Mouse (Mus musculus): ENCODE measurements around the gene Col8a2. TPM values are rescaled to one million over a fixed set of nuclear protein-coding genes. Genes with fewer than 3 reads are reported as not detected.

The Col8a2 gene
- polyA plus RNA-seq, 1 experiment from 2014 or later, result 1.1 TPM

- H3K4me3 ChIP-seq (replicated peaks; ENCODE audit: low read depth, low read length), result no peak overlapping the region
- H3K27me3 ChIP-seq (ENCODE audit: control insufficient read depth, insufficient read depth, low read length), result no peaks in the 10 kb centered on the region; the same call in 1 of the 2 replicates
- H3K36me3 ChIP-seq (ENCODE audit: control insufficient read depth, insufficient read depth, low read length), result peaks cover 34% of the 10 kb centered on the region
- no peak overlapping the region for H3K9ac ChIP-seq (replicated peaks; ENCODE audit: low read length)
- DNase-seq (no peak), ATAC-seq (ENCODE audit: low FRiP score, low TSS enrichment) (no peak)
- no peak overlapping the region for H3K4me2 ChIP-seq (ENCODE audit: low read length)
- no peaks in the 10 kb centered on the region for H3K4me1 ChIP-seq (ENCODE audit: control insufficient read depth, insufficient read depth, low read length)
- 42% methylated on average over 5 of the region's 5 CpGs for WGBS
- no peaks in the 10 kb centered on the region for H3K9me3 ChIP-seq (ENCODE audit: control insufficient read depth, low read length)
- no peak overlapping the region for H3K27ac ChIP-seq (replicated peaks; ENCODE audit: low read depth, low read length)
Measured at GRCm38 (mm10) chr4:126313202-126313601, 26.6 kb downstream of the Col8a2 start.

DNA sequence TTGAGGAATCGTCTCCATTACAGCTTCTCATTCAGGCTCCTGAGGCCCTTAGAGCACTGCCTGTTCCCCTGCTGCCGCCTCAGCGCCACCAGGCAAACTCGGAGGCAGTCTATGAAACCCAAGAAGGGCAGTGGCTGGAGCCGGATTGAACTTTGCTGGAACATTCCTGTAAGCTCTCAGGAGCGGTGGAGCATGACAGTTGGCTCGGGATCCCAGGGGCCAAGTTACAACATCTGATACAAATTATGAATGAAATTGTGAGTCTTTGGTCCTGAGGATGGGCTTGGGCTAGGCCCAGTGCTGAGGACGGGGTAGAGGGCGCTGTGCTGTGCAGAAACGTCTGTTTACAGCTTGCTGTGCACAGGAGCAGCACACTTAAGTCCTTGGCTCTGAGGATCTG is 27.8 kb downstream of the Col8a2 start:
- DNase-seq, result no peak
- 40% methylated on average over 10 of the region's 10 CpGs for WGBS
- H3K4me1 ChIP-seq (ENCODE audit: control insufficient read depth, insufficient read depth, low read length), result no peaks in the 10 kb centered on the region

GRCm38 (mm10) chr4:126315931-126316330 is 29.3 kb downstream of the Col8a2 start:
- peaks cover 8% of the 10 kb centered on the region for H3K4me1 ChIP-seq (ENCODE audit: control insufficient read depth, insufficient read depth, low read length)
- H3K4me3 ChIP-seq (replicated peaks; ENCODE audit: low read depth, low read length), result no peak overlapping the region
- H3K36me3 ChIP-seq (ENCODE audit: control insufficient read depth, insufficient read depth, low read length), result peaks cover 37% of the 10 kb centered on the region
- no peaks in the 10 kb centered on the region for H3K27me3 ChIP-seq (ENCODE audit: control insufficient read depth, insufficient read depth, low read length)
- WGBS, result 52% methylated on average over 5 of the region's 5 CpGs
- H3K27ac ChIP-seq (replicated peaks; ENCODE audit: low read depth, low read length), result no peak overlapping the region
- H3K4me2 ChIP-seq (ENCODE audit: low read length), result no peak overlapping the region
- no peak overlapping the region for H3K9ac ChIP-seq (replicated peaks; ENCODE audit: low read length)
- no peak for ATAC-seq (ENCODE audit: low FRiP score, low TSS enrichment)
- no peak for DNase-seq
- H3K9me3 ChIP-seq (ENCODE audit: control insufficient read depth, low read length), result no peaks in the 10 kb centered on the region

More for the DNA sequence above, 27.8 kb downstream of the Col8a2 start:
- Histone ChIP-seq H3K9ac (replicated peaks; ENCODE audit: low read length) (no peak overlapping the region; the same call in 1 of the 2 replicates), H3K9me3 (ENCODE audit: control insufficient read depth, low read length) (no peaks in the 10 kb centered on the region), H3K4me2 (ENCODE audit: low read length) (no peak overlapping the region), H3K4me3 (replicated peaks; ENCODE audit: low read depth, low read length) (no peak overlapping the region), H3K27ac (replicated peaks; ENCODE audit: low read depth, low read length) (no peak overlapping the region), H3K27me3 (ENCODE audit: control insufficient read depth, insufficient read depth, low read length) (no peaks in the 10 kb centered on the region), H3K36me3 (ENCODE audit: control insufficient read depth, insufficient read depth, low read length) (peaks cover 37% of the 10 kb centered on the region)
- ATAC-seq (ENCODE audit: low FRiP score, low TSS enrichment), result no peak

DNA sequence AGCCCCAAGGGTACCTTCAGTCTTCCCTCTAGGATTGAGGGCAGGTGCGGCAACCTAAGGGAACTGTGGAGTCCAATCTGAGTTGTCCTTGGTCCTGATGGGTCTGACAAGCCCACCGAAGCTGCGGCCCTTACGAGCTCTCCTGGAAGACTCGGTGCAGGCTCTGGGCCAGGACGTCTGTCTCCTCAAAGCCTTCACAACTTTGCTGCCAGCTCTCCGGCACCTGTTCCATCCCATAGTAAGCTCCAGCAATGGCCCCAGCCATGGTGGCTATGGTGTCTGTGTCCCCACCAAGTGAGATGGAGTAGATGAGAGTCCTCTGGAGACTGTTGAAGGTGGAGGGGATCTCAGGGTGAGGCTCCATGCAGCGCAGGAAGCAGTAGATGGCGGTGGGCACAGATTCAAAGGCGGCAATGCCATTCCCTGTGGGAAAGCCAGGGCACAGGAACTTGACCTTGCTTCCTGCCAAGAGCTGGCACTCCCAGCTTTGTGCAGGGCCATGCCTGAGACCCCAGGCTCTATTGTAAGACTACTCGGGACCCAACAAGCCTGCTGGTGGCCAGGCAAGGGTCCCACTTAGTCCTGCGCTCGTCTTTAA is 29.9 kb downstream of the Col8a2 start:
- Histone ChIP-seq H3K4me1 (ENCODE audit: control insufficient read depth, insufficient read depth, low read length) (peaks cover 8% of the 10 kb centered on the region), H3K4me3 (replicated peaks; ENCODE audit: low read depth, low read length) (no peak overlapping the region), H3K9ac (replicated peaks; ENCODE audit: low read length) (no peak overlapping the region), H3K9me3 (ENCODE audit: control insufficient read depth, low read length) (no peaks in the 10 kb centered on the region), H3K27me3 (ENCODE audit: control insufficient read depth, insufficient read depth, low read length) (no peaks in the 10 kb centered on the region), H3K4me2 (ENCODE audit: low read length) (no peak overlapping the region), H3K36me3 (ENCODE audit: control insufficient read depth, insufficient read depth, low read length) (peaks cover 37% of the 10 kb centered on the region), H3K27ac (replicated peaks; ENCODE audit: low read depth, low read length) (no peak overlapping the region)
- DNase-seq, result no peak
- no peak for ATAC-seq (ENCODE audit: low FRiP score, low TSS enrichment)
- 96% methylated on average over 13 of the region's 13 CpGs for WGBS

- Histone ChIP-seq H3K9ac (replicated peaks; ENCODE audit: low read length) (no peak overlapping the region), H3K4me3 (replicated peaks; ENCODE audit: low read depth, low read length) (no peak overlapping the region), H3K4me2 (ENCODE audit: low read length) (no peak overlapping the region; the same call in 1 of the 2 replicates), H3K4me1 (ENCODE audit: control insufficient read depth, insufficient read depth, low read length) (peaks cover 8% of the 10 kb centered on the region), H3K36me3 (ENCODE audit: control insufficient read depth, insufficient read depth, low read length) (peaks cover 34% of the 10 kb centered on the region), H3K9me3 (ENCODE audit: control insufficient read depth, low read length) (no peaks in the 10 kb centered on the region), H3K27ac (replicated peaks; ENCODE audit: low read depth, low read length) (no peak overlapping the region), H3K27me3 (ENCODE audit: control insufficient read depth, insufficient read depth, low read length) (peaks cover 7% of the 10 kb centered on the region; the same call in 1 of the 2 replicates)
- DNase-seq, result no peak
- WGBS, result 94% methylated on average over 6 of the region's 6 CpGs
- ATAC-seq (ENCODE audit: low FRiP score, low TSS enrichment), result no peak
Measured at GRCm38 (mm10) chr4:126319806-126320205, 33.2 kb downstream of the Col8a2 start.

GRCm38 (mm10) chr4:126321111-126321853 is 34.7 kb downstream of the Col8a2 start, which contains the start of gene Adprhl2:
Gene Adprhl2, minus strand, starts transcription at chr4:126321703.
- Histone ChIP-seq H3K9me3 (ENCODE audit: control insufficient read depth, low read length) (no peaks in the 10 kb centered on the region), H3K36me3 (ENCODE audit: control insufficient read depth, insufficient read depth, low read length) (peaks cover 22% of the 10 kb centered on the region), H3K27ac (replicated peaks; ENCODE audit: low read depth, low read length) (peak within 1 kb of the TSS; percentile 84), H3K4me3 (replicated peaks; ENCODE audit: low read depth, low read length) (peak within 1 kb of the TSS; percentile 70), H3K9ac (replicated peaks; ENCODE audit: low read length) (peak within 1 kb of the TSS; percentile 68), H3K4me1 (ENCODE audit: control insufficient read depth, insufficient read depth, low read length) (peaks cover 12% of the 10 kb centered on the region), H3K4me2 (ENCODE audit: low read length) (peak within 1 kb of the TSS; percentile 65), H3K27me3 (ENCODE audit: control insufficient read depth, insufficient read depth, low read length) (peaks cover 7% of the 10 kb centered on the region; the same call in 1 of the 2 replicates)
- peak; percentile 89 for ATAC-seq (ENCODE audit: low FRiP score, low TSS enrichment)
- peak; percentile 99 for DNase-seq
- under 1% methylated on average over 80 of the region's 80 CpGs for WGBS

DNA sequence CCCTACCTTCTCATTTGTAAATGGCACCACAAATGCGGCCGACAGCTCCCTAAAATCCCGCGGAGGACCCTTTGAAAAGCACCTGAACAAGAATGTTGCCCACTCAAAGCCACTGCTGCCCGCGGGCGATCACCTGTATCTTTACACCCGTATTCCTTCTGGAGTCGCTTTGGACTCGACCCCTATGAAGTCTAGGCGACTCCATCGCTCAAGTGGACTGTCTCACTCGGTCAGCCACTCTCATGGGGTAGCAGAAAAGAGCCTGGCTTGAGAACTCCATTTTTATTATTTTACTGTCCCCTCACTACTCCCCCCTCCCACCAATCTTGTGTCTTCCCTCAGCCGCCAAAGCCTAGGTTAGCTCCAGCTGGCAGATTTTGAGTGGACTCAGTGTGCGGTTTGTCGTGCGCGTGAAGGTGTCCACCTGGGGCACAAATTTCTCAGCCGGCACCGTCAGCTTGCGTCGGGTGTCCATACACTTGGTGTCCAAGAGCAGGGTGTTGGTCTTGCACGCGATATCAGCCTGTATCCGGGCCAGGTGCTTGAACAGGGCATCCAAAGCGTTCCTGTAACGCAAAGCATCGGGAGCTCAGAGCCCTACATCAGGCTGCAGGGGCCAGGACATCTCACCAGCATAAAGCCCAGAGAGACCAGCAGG is 35.4 kb downstream of the Col8a2 start:
- Histone ChIP-seq H3K9ac (replicated peaks; ENCODE audit: low read length) (no peak overlapping the region; the same call in 1 of the 2 replicates), H3K9me3 (ENCODE audit: control insufficient read depth, low read length) (no peaks in the 10 kb centered on the region), H3K36me3 (ENCODE audit: control insufficient read depth, insufficient read depth, low read length) (peaks cover 15% of the 10 kb centered on the region), H3K27me3 (ENCODE audit: control insufficient read depth, insufficient read depth, low read length) (peaks cover 7% of the 10 kb centered on the region; the same call in 1 of the 2 replicates), H3K27ac (replicated peaks; ENCODE audit: low read depth, low read length) (no peak overlapping the region), H3K4me1 (ENCODE audit: control insufficient read depth, insufficient read depth, low read length) (peaks cover 12% of the 10 kb centered on the region), H3K4me2 (ENCODE audit: low read length) (peak overlapping the region; percentile 65), H3K4me3 (replicated peaks; ENCODE audit: low read depth, low read length) (peak overlapping the region; percentile 70)
- WGBS, result 57% methylated on average over 28 of the region's 28 CpGs
- ATAC-seq (ENCODE audit: low FRiP score, low TSS enrichment), result peak; percentile 38
- DNase-seq, result no peak

DNA sequence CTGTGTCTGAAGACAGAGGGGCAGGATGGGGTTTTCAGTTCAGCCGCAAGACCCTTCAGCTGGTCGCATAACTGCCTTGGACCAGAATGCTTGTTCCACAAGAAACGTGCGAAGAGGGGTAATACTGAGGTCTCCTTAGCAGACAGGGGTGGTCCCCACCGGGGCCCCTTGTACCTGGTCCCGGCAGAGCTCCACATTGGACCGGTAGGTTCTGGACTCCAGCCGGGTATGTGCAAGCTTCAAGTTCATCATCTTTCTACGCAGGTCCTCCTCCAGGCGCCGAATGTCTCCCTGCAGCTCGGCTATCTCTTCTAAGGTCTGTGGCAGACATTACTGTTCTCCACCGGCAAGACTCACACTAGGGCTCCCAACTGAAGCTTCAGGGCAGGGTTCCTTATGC is 36.1 kb downstream of the Col8a2 start:
- H3K36me3 ChIP-seq (ENCODE audit: control insufficient read depth, insufficient read depth, low read length), result peaks cover 8% of the 10 kb centered on the region
- no peak overlapping the region for H3K4me3 ChIP-seq (replicated peaks; ENCODE audit: low read depth, low read length)
- DNase-seq (no peak), ATAC-seq (ENCODE audit: low FRiP score, low TSS enrichment) (no peak)
- H3K27ac ChIP-seq (replicated peaks; ENCODE audit: low read depth, low read length), result no peak overlapping the region
- H3K9ac ChIP-seq (replicated peaks; ENCODE audit: low read length), result no peak overlapping the region
- WGBS, result 96% methylated on average over 13 of the region's 13 CpGs
- H3K4me2 ChIP-seq (ENCODE audit: low read length), result no peak overlapping the region
- H3K27me3 ChIP-seq (ENCODE audit: control insufficient read depth, insufficient read depth, low read length), result peaks cover 7% of the 10 kb centered on the region; the same call in 1 of the 2 replicates
- no peaks in the 10 kb centered on the region for H3K9me3 ChIP-seq (ENCODE audit: control insufficient read depth, low read length)
- peaks cover 12% of the 10 kb centered on the region for H3K4me1 ChIP-seq (ENCODE audit: control insufficient read depth, insufficient read depth, low read length)
